Mouse (Mus musculus): ENCODE data around the gene Tcirg1. TPM values are rescaled to one million over a fixed set of nuclear protein-coding genes. Genes with fewer than 3 reads are reported as not detected.

The Tcirg1 gene
- polyA plus RNA-seq, 1 experiment from 2014 or later: 13.3 TPM

Other genes with a start within 250 kb of the Tcirg1 start
- gene Lrp5, start 220.6 kb downstream of the Tcirg1 start, polyA plus RNA-seq (2014; fragmentation: Nextera tagmentation; extraction: Ambion mirVana): 1.4 and 1.8 TPM in 2 replicates
- gene 1810055G02Rik, start 198.8 kb downstream of the Tcirg1 start, polyA plus RNA-seq (2014; fragmentation: Nextera tagmentation; extraction: Ambion mirVana): 34.0 and 38.1 TPM in 2 replicates
- gene Kmt5b, start 139.7 kb downstream of the Tcirg1 start, polyA plus RNA-seq (2014; fragmentation: Nextera tagmentation; extraction: Ambion mirVana): 56.9 and 57.9 TPM in 2 replicates
- gene Chka, start 55.4 kb downstream of the Tcirg1 start, polyA plus RNA-seq (2014; fragmentation: Nextera tagmentation; extraction: Ambion mirVana): 54.7 and 60.8 TPM in 2 replicates
- 310 and 332 TPM in 2 replicates for gene Ndufs8, start 5.6 kb upstream of the Tcirg1 start, polyA plus RNA-seq (2014; fragmentation: Nextera tagmentation; extraction: Ambion mirVana)
- 2.4 and 3.3 TPM in 2 replicates for gene Aldh3b1, start 22.7 kb upstream of the Tcirg1 start, polyA plus RNA-seq (2014; fragmentation: Nextera tagmentation; extraction: Ambion mirVana)
- gene Unc93b1, start 28.1 kb upstream of the Tcirg1 start, polyA plus RNA-seq (2014; fragmentation: Nextera tagmentation; extraction: Ambion mirVana): 9.7 and 10.4 TPM in 2 replicates
- not detected in 2 replicates for gene Aldh3b3, start 51.5 kb upstream of the Tcirg1 start, polyA plus RNA-seq (2014; fragmentation: Nextera tagmentation; extraction: Ambion mirVana)
- gene Aldh3b2, start 65.2 kb upstream of the Tcirg1 start, polyA plus RNA-seq (2014; fragmentation: Nextera tagmentation; extraction: Ambion mirVana): 0.13 and 0.32 TPM in 2 replicates
- 2.1 and 3.6 TPM in 2 replicates for gene Acy3, start 79.4 kb upstream of the Tcirg1 start, polyA plus RNA-seq (2014; fragmentation: Nextera tagmentation; extraction: Ambion mirVana)
- 0.46 TPM in 2 replicates for gene Tbx10, start 85.6 kb upstream of the Tcirg1 start, polyA plus RNA-seq (2014; fragmentation: Nextera tagmentation; extraction: Ambion mirVana)
- gene Nudt8, start 93.4 kb upstream of the Tcirg1 start, polyA plus RNA-seq (2014; fragmentation: Nextera tagmentation; extraction: Ambion mirVana): 23.5 TPM in 2 replicates
- 2.7 and 3.4 TPM in 2 replicates for gene Gm49405, start 93.5 kb upstream of the Tcirg1 start, polyA plus RNA-seq (2014; fragmentation: Nextera tagmentation; extraction: Ambion mirVana)
- gene Doc2g, start 96.2 kb upstream of the Tcirg1 start, polyA plus RNA-seq (2014; fragmentation: Nextera tagmentation; extraction: Ambion mirVana): 4.1 and 5.0 TPM in 2 replicates
- gene Ndufv1, start 105.7 kb upstream of the Tcirg1 start, polyA plus RNA-seq (2014; fragmentation: Nextera tagmentation; extraction: Ambion mirVana): 242 and 259 TPM in 2 replicates
- gene Gstp1, start 130.9 kb upstream of the Tcirg1 start, polyA plus RNA-seq (2014; fragmentation: Nextera tagmentation; extraction: Ambion mirVana): 477 and 497 TPM in 2 replicates
- gene Gstp2, start 138.9 kb upstream of the Tcirg1 start, polyA plus RNA-seq (2014; fragmentation: Nextera tagmentation; extraction: Ambion mirVana): 1.7 TPM in 1 of 2 replicates, not detected in the other
- gene Gstp3, start 152.4 kb upstream of the Tcirg1 start, polyA plus RNA-seq (2014; fragmentation: Nextera tagmentation; extraction: Ambion mirVana): not detected in 2 replicates
- gene Cabp2, start 174.4 kb upstream of the Tcirg1 start, polyA plus RNA-seq (2014; fragmentation: Nextera tagmentation; extraction: Ambion mirVana): not detected in 2 replicates
- gene Cdk2ap2, start 190.0 kb upstream of the Tcirg1 start, polyA plus RNA-seq (2014; fragmentation: Nextera tagmentation; extraction: Ambion mirVana): 79.2 and 82.1 TPM in 2 replicates
- 70.0 and 74.7 TPM in 2 replicates for gene Pitpnm1, start 192.9 kb upstream of the Tcirg1 start, polyA plus RNA-seq (2014; fragmentation: Nextera tagmentation; extraction: Ambion mirVana)
- gene Aip, start 218.7 kb upstream of the Tcirg1 start, polyA plus RNA-seq (2014; fragmentation: Nextera tagmentation; extraction: Ambion mirVana): 93.8 and 99.7 TPM in 2 replicates
- gene Gpr152, start 232.7 kb upstream of the Tcirg1 start, polyA plus RNA-seq (2014; fragmentation: Nextera tagmentation; extraction: Ambion mirVana): not detected in 2 replicates
- 0.11 and 0.26 TPM in 2 replicates for gene Cabp4, start 236.9 kb upstream of the Tcirg1 start, polyA plus RNA-seq (2014; fragmentation: Nextera tagmentation; extraction: Ambion mirVana)
- 102 TPM in 2 replicates for gene Coro1b, start 241.5 kb upstream of the Tcirg1 start, polyA plus RNA-seq (2014; fragmentation: Nextera tagmentation; extraction: Ambion mirVana)
- 0.44 and 0.68 TPM in 2 replicates for gene Ptprcap, start 246.5 kb upstream of the Tcirg1 start, polyA plus RNA-seq (2014; fragmentation: Nextera tagmentation; extraction: Ambion mirVana)

Measured in hindbrain, embryonic 14.5 days (tissue).